9 mouse cellular contexts compared by ENCODE assay signal in the genomic region with DNA sequence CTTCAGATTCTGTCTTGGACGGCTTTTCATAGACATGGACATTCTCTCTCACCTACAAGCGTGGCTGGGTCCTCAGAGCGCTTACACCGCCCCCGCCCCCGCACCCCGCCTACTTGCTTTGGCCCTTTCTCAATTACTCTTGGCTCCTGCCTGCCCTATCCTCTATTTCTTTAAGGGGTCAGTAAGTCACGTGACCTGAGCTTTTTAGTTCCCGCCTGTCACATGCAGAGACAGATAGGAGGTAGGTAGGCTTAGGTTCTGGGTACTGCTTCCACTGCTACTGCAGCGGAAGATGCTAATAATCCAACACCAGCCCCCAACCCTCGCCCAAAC. TPM values are rescaled to one million over a fixed set of nuclear protein-coding genes. Genes with fewer than 3 reads are reported as not detected.
DNase-seq lines count a peak whose midpoint lies in the region; ATAC-seq and TF ChIP-seq lines count a peak whose summit lies in the region.
"Had no signal": no experiment of that assay in that cellular context is flagged by ENCODE, and none has a peak within 500 bp of the region (broad histone marks: within the 10 kb centered on the region; RNA-seq: fewer than 3 reads in every experiment).

No protein-coding gene starts in this region.

- TF ChIP-seq CTCF in heart, adult 2 months (IDR thresholded peaks at IDR 0.05): no peak
- no peak for TF ChIP-seq CTCF in lung, adult 2 months (IDR thresholded peaks at IDR 0.05; ENCODE audit: insufficient read depth, low read length)

- peak overlapping the region; percentile 74; the same call in 1 of the 2 replicates for H3K9ac ChIP-seq in heart, embryonic 12.5 days
- H3K9ac ChIP-seq in heart, adult 2 months (ENCODE audit: low read depth, low read length): no peak overlapping the region
- H3K9ac ChIP-seq in hindbrain, embryonic 12.5 days: no peak overlapping the region
- H3K9ac ChIP-seq in midbrain, embryonic 12.5 days (replicated peaks): peak overlapping the region; percentile 91; the same call in 1 of the 2 replicates

- ATAC-seq in heart, embryonic 12.5 days (ENCODE audit: insufficient number of reproducible peaks, low FRiP score): peak; percentile 26; the same call in 1 of the 2 replicates
- ATAC-seq in hindbrain, embryonic 12.5 days (ENCODE audit: low FRiP score): peak; percentile 8; the same call in 1 of the 2 replicates
- ATAC-seq in midbrain, embryonic 12.5 days (ENCODE audit: low FRiP score, low read depth): 0 out of 2 replicates have a peak, but pooled peaks have one; percentile 11
- no peak for ATAC-seq in activated CD4-positive, CD25-positive, alpha-beta regulatory T cell, adult 4 months

- no peak for TF ChIP-seq POLR2A in heart, adult 2 months (IDR thresholded peaks at IDR 0.05; ENCODE audit: insufficient read depth, low read depth, low read length)
- no peak for TF ChIP-seq POLR2A in lung, adult 2 months (IDR thresholded peaks at IDR 0.05; ENCODE audit: borderline replicate concordance, extremely low read depth, low read depth, low read length)

- H3K4me2 ChIP-seq in heart, embryonic 12.5 days: peak overlapping the region; percentile 87
- peak overlapping the region; percentile 90 for H3K4me2 ChIP-seq in hindbrain, embryonic 12.5 days (replicated peaks)
- H3K4me2 ChIP-seq in midbrain, embryonic 12.5 days (replicated peaks): peak overlapping the region; percentile 84

- no peaks in the 10 kb centered on the region for H3K79me2 ChIP-seq in heart, adult 2 months (replicated peaks; ENCODE audit: control insufficient read depth, insufficient read depth, low read length)

- peak overlapping the region; percentile 58 for H3K4me3 ChIP-seq in heart, embryonic 12.5 days
- H3K4me3 ChIP-seq in heart, adult 2 months: no peak overlapping the region
- peak overlapping the region; percentile 71 for H3K4me3 ChIP-seq in hindbrain, embryonic 12.5 days
- H3K4me3 ChIP-seq in midbrain, embryonic 12.5 days: peak overlapping the region; percentile 76
- H3K4me3 ChIP-seq in lung, adult 2 months (replicated peaks; ENCODE audit: extremely low read depth, low read depth, low read length): no peak overlapping the region

- 6% methylated on average over 11 of the region's 11 CpGs for WGBS in heart, embryonic 12.5 days
- WGBS in heart, adult 2 months: 18% methylated on average over 11 of the region's 11 CpGs
- WGBS in hindbrain, embryonic 12.5 days: 6% methylated on average over 11 of the region's 11 CpGs
- WGBS in midbrain, embryonic 12.5 days: 6% methylated on average over 11 of the region's 11 CpGs
- 25% methylated on average over 11 of the region's 11 CpGs for WGBS in lung, adult 2 months

- intact Hi-C loops in heart, adult 2 months (cut with DNase I): no loop called here

- DNase-seq in heart, adult 2 months: no peak
- DNase-seq in c-Kit-positive CD71-positive TER-119-negative erythroid progenitor cells, embryonic 14.5 days (ENCODE audit: low read depth): peak; percentile 63
- no peak for DNase-seq in spleen, postnatal 4 days (ENCODE audit: low spot score in 2 of 2)
- DNase-seq in lung, adult 2 months: no peak
- DNase-seq: thymus, postnatal 4 days had no signal

- no peaks in the 10 kb centered on the region for H3K9me3 ChIP-seq in heart, embryonic 12.5 days (replicated peaks)
- no peaks in the 10 kb centered on the region for H3K9me3 ChIP-seq in hindbrain, embryonic 12.5 days (replicated peaks)
- H3K9me3 ChIP-seq in midbrain, embryonic 12.5 days: no peaks in the 10 kb centered on the region

- H3K27me3 ChIP-seq in heart, embryonic 12.5 days (replicated peaks): peaks cover 27% of the 10 kb centered on the region
- H3K27me3 ChIP-seq in heart, adult 2 months (ENCODE audit: control insufficient read depth, insufficient read depth, low read length): peaks cover 11% of the 10 kb centered on the region; the same call in 1 of the 2 replicates
- peaks cover 16% of the 10 kb centered on the region for H3K27me3 ChIP-seq in hindbrain, embryonic 12.5 days
- H3K27me3 ChIP-seq in midbrain, embryonic 12.5 days: peaks cover 12% of the 10 kb centered on the region; the same call in 1 of the 2 replicates

- peak overlapping the region; percentile 56 for H3K27ac ChIP-seq in heart, embryonic 12.5 days (ENCODE audit: poor library complexity, severe bottlenecking)
- H3K27ac ChIP-seq in heart, adult 2 months: no peak overlapping the region
- peak overlapping the region; percentile 74; the same call in 1 of the 2 replicates for H3K27ac ChIP-seq in hindbrain, embryonic 12.5 days
- H3K27ac ChIP-seq in midbrain, embryonic 12.5 days (replicated peaks): peak overlapping the region; percentile 74; the same call in 1 of the 2 replicates

- TF ChIP-seq EP300 in heart, adult 2 months (IDR thresholded peaks at IDR 0.05; ENCODE audit: insufficient read depth, low read depth, low read length): no peak

- peaks cover 36% of the 10 kb centered on the region for H3K36me3 ChIP-seq in heart, embryonic 12.5 days
- H3K36me3 ChIP-seq in heart, adult 2 months (ENCODE audit: control insufficient read depth, insufficient read depth, low read length): no peaks in the 10 kb centered on the region
- peaks cover 35% of the 10 kb centered on the region for H3K36me3 ChIP-seq in hindbrain, embryonic 12.5 days
- H3K36me3 ChIP-seq in midbrain, embryonic 12.5 days: peaks cover 34% of the 10 kb centered on the region

- peaks cover 18% of the 10 kb centered on the region for H3K4me1 ChIP-seq in heart, embryonic 12.5 days (replicated peaks)
- peaks cover 3% of the 10 kb centered on the region; the same call in 1 of the 2 replicates for H3K4me1 ChIP-seq in heart, adult 2 months (ENCODE audit: control insufficient read depth, insufficient read depth, low read length)
- H3K4me1 ChIP-seq in hindbrain, embryonic 12.5 days: peaks cover 27% of the 10 kb centered on the region
- peaks cover 31% of the 10 kb centered on the region for H3K4me1 ChIP-seq in midbrain, embryonic 12.5 days
- H3K4me1 ChIP-seq in lung, adult 2 months (ENCODE audit: control insufficient read depth, insufficient read depth, low read length): peaks cover 4% of the 10 kb centered on the region; the same call in 1 of the 2 replicates

RNA-seq across cellular contexts. Expression of a gene that starts 0.5 kb away (rescaled TPM):
- polyA plus RNA-seq in heart, embryonic 12.5 days (2016; fragmentation: Nextera tagmentation; extraction: Ambion mirVana): 4.3 and 4.6 TPM in 2 replicates
- under 1 TPM; 0.42 to 0.75 TPM for total RNA-seq in heart, adult 2 months (2021)
- 1.9 and 2.1 TPM in 2 replicates for polyA plus RNA-seq in heart, adult 2 months (2012; rRNA removed)
- 12.9 and 13.5 TPM in 2 replicates for polyA plus RNA-seq in hindbrain, embryonic 12.5 days (2016; fragmentation: Nextera tagmentation; extraction: Ambion mirVana)
- polyA plus RNA-seq in midbrain, embryonic 12.5 days (2016; fragmentation: Nextera tagmentation; extraction: Ambion mirVana): 12.9 and 14.4 TPM in 2 replicates
- polyA plus RNA-seq in activated CD4-positive, CD25-positive, alpha-beta regulatory T cell, adult 4 months (2017; shearing (Covaris generic)): not detected
- polyA plus RNA-seq in lung, adult 2 months (2012; rRNA removed): 1.7 and 1.9 TPM in 2 replicates

RNA-seq across cellular contexts. Expression of a gene that starts 16.5 kb away (rescaled TPM):
- 16.5 and 18.3 TPM in 2 replicates for polyA plus RNA-seq in heart, embryonic 12.5 days (2016; fragmentation: Nextera tagmentation; extraction: Ambion mirVana)
- 10 to 100 TPM in 1 of 2 experiments, 1 to 10 TPM in 1; 6.9 to 10.2 TPM for total RNA-seq in heart, adult 2 months (2021)
- 12.6 and 16.0 TPM in 2 replicates for polyA plus RNA-seq in heart, adult 2 months (2012; rRNA removed)
- 28.9 and 32.5 TPM in 2 replicates for polyA plus RNA-seq in hindbrain, embryonic 12.5 days (2016; fragmentation: Nextera tagmentation; extraction: Ambion mirVana)
- polyA plus RNA-seq in midbrain, embryonic 12.5 days (2016; fragmentation: Nextera tagmentation; extraction: Ambion mirVana): 33.9 and 38.5 TPM in 2 replicates
- polyA plus RNA-seq in activated CD4-positive, CD25-positive, alpha-beta regulatory T cell, adult 4 months (2017; shearing (Covaris generic)): 10 to 100 TPM; 18.1 to 21.7 TPM
- polyA plus RNA-seq in lung, adult 2 months (2012; rRNA removed): 16.9 and 21.3 TPM in 2 replicates

RNA-seq across cellular contexts. Expression of a gene that starts 20.5 kb away (rescaled TPM):
- 6.9 and 7.7 TPM in 2 replicates for polyA plus RNA-seq in heart, embryonic 12.5 days (2016; fragmentation: Nextera tagmentation; extraction: Ambion mirVana)
- total RNA-seq in heart, adult 2 months (2021): 10 to 100 TPM; 20.3 to 21.7 TPM
- polyA plus RNA-seq in heart, adult 2 months (2012; rRNA removed): 16.1 and 19.0 TPM in 2 replicates
- polyA plus RNA-seq in hindbrain, embryonic 12.5 days (2016; fragmentation: Nextera tagmentation; extraction: Ambion mirVana): 5.1 and 5.6 TPM in 2 replicates
- polyA plus RNA-seq in midbrain, embryonic 12.5 days (2016; fragmentation: Nextera tagmentation; extraction: Ambion mirVana): 2.6 and 3.3 TPM in 2 replicates
- polyA plus RNA-seq in activated CD4-positive, CD25-positive, alpha-beta regulatory T cell, adult 4 months (2017; shearing (Covaris generic)): 1 to 10 TPM; 2.8 to 6.0 TPM
- 15.0 and 15.8 TPM in 2 replicates for polyA plus RNA-seq in lung, adult 2 months (2012; rRNA removed)

RNA-seq across cellular contexts. Expression of a gene that starts 31.2 kb away (rescaled TPM):
- 8.6 and 10.3 TPM in 2 replicates for polyA plus RNA-seq in heart, embryonic 12.5 days (2016; fragmentation: Nextera tagmentation; extraction: Ambion mirVana)
- 10 to 100 TPM; 14.4 to 15.7 TPM for total RNA-seq in heart, adult 2 months (2021)
- polyA plus RNA-seq in heart, adult 2 months (2012; rRNA removed): 20.4 and 29.9 TPM in 2 replicates
- polyA plus RNA-seq in hindbrain, embryonic 12.5 days (2016; fragmentation: Nextera tagmentation; extraction: Ambion mirVana): 20.2 and 22.2 TPM in 2 replicates
- 19.0 and 19.7 TPM in 2 replicates for polyA plus RNA-seq in midbrain, embryonic 12.5 days (2016; fragmentation: Nextera tagmentation; extraction: Ambion mirVana)
- 1 to 10 TPM; 4.3 to 5.3 TPM for polyA plus RNA-seq in activated CD4-positive, CD25-positive, alpha-beta regulatory T cell, adult 4 months (2017; shearing (Covaris generic))
- polyA plus RNA-seq in lung, adult 2 months (2012; rRNA removed): 77.9 and 88.0 TPM in 2 replicates

RNA-seq across cellular contexts. Expression of a gene that starts 36.9 kb away (rescaled TPM):
- polyA plus RNA-seq in heart, embryonic 12.5 days (2016; fragmentation: Nextera tagmentation; extraction: Ambion mirVana): 29.7 and 31.4 TPM in 2 replicates
- 10 to 100 TPM; 18.9 to 20.6 TPM for total RNA-seq in heart, adult 2 months (2021)
- 34.3 and 51.3 TPM in 2 replicates for polyA plus RNA-seq in heart, adult 2 months (2012; rRNA removed)
- 37.3 and 41.3 TPM in 2 replicates for polyA plus RNA-seq in hindbrain, embryonic 12.5 days (2016; fragmentation: Nextera tagmentation; extraction: Ambion mirVana)
- 34.7 and 39.1 TPM in 2 replicates for polyA plus RNA-seq in midbrain, embryonic 12.5 days (2016; fragmentation: Nextera tagmentation; extraction: Ambion mirVana)
- 10 to 100 TPM; 16.5 to 18.0 TPM for polyA plus RNA-seq in activated CD4-positive, CD25-positive, alpha-beta regulatory T cell, adult 4 months (2017; shearing (Covaris generic))
- 50.0 and 58.7 TPM in 2 replicates for polyA plus RNA-seq in lung, adult 2 months (2012; rRNA removed)

Comparison
In these comparisons a context has a peak if more than half of its experiments do, and no peak if none do; other contexts are left out.
1. H3K4me3 ChIP-seq: peak in heart, embryonic 12.5 days (single experiment), hindbrain, embryonic 12.5 days (single experiment) and midbrain, embryonic 12.5 days (single experiment); none in heart, adult 2 months (single experiment) and lung, adult 2 months (single experiment).
2. H3K9ac ChIP-seq: peak in heart, embryonic 12.5 days (single experiment) and midbrain, embryonic 12.5 days (single experiment); none in heart, adult 2 months (single experiment) and hindbrain, embryonic 12.5 days (single experiment).
3. Peak in every context shown above with its lines, with median percentiles within 50 percentile points of each other: H3K4me2 ChIP-seq.